Mouse (Mus musculus) hindbrain, embryonic 16.5 days (tissue): ENCODE measurements around the gene Eif4g3. TPM values are rescaled to one million over a fixed set of nuclear protein-coding genes. Genes with fewer than 3 reads are reported as not detected.

Experiments used
- ATAC-seq: fragments of 200-750 bp; cut with Nextera tagmentation; 2 replicates; pipeline ENCODE4 v1.8.0; 2017; ENCODE audit warnings: moderate TSS enrichment, moderate library complexity
- H3K27ac ChIP-seq: fragments of 300-500 bp; sonication (generic); 2 replicates; pipeline ENCODE4 v1.5.1; 2014; ENCODE audit warnings: low read depth, mild to moderate bottlenecking, control low read depth, low read length, moderate library complexity
- H3K27me3 ChIP-seq: fragments of 300-500 bp; sonication (generic); replicated peaks from 2 replicates; pipeline ENCODE4 v1.6.1; 2014; ENCODE audit warnings: low read length; ENCODE audit not compliant: control insufficient read depth, insufficient read depth
- H3K36me3 ChIP-seq: fragments of 300-500 bp; sonication (generic); 2 replicates; pipeline ENCODE4 v1.6.1; 2014; ENCODE audit warnings: mild to moderate bottlenecking, low read length, moderate library complexity, mixed read lengths; ENCODE audit not compliant: control insufficient read depth, insufficient read depth
- H3K4me1 ChIP-seq: fragments of 300-500 bp; sonication (generic); 2 replicates; pipeline ENCODE4 v1.6.1; 2014; ENCODE audit warnings: low read depth, low read length; ENCODE audit not compliant: control insufficient read depth, insufficient read depth
- H3K4me2 ChIP-seq: fragments of 300-500 bp; sonication (generic); 2 replicates; pipeline ENCODE4 v1.6.1; 2014; ENCODE audit warnings: mild to moderate bottlenecking, low read length, control low read depth, moderate library complexity
- H3K4me3 ChIP-seq: fragments of 300-500 bp; sonication (generic); 2 replicates; pipeline ENCODE4 v1.5.1; 2014; ENCODE audit warnings: mild to moderate bottlenecking, low read length, control low read depth, moderate library complexity
- H3K9ac ChIP-seq: fragments of 300-500 bp; sonication (generic); 2 replicates; pipeline ENCODE4 v1.6.1; 2014; ENCODE audit warnings: low read depth, mild to moderate bottlenecking, control low read depth, low read length, moderate library complexity
- H3K9me3 ChIP-seq: fragments of 300-500 bp; sonication (generic); 2 replicates; pipeline ENCODE4 v1.6.1; 2014; ENCODE audit warnings: mild to moderate bottlenecking, low read length, moderate library complexity; ENCODE audit not compliant: control insufficient read depth
- WGBS: fragments of 180-500 bp; shearing (Covaris S2); extraction: QIAGEN DNeasy Blood & Tissue Kit; methylation state at CpG from one replicate; pipeline ENCODE4 v1.1.7; 2014; 5-methylcytosine and 5-hydroxymethylcytosine counted together
- polyA plus RNA-seq: library from polyadenylated mRNA; unstranded; fragments of >200 nt; fragmentation: Nextera tagmentation; extraction: Ambion mirVana; gene quantifications from 2 replicates; pipeline ENCODE4 v1.2.1, GENCODE M21; 2015

Eif4g3 gene
- polyA plus RNA-seq, 1 experiment from 2014 or later, result 43.2 TPM

DNA sequence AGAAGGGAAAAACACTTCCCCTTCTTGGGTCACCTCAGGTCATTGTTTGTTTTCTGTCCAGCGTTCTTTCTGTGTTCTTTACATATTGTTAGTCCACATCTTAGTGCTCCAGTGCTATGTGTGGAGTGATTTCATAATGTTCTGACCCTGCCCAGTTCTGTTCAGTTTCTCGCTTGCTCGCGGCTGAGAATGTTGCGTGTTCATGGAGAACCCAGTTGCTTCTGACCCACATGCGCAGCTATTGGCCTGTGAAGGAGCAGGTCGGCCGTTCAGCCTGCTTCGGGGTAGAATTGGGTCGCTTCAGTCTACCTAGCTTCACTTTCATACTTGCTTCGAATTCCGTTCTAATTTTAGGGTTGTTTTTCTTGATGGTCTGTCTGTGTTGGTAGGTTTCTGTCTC lies 2.6 kb downstream of the Eif4g3 start:
- peak overlapping the region; percentile 36 for H3K9ac ChIP-seq
- H3K27me3 ChIP-seq, result no peaks in the 10 kb centered on the region
- peaks cover 32% of the 10 kb centered on the region for H3K4me1 ChIP-seq
- H3K36me3 ChIP-seq, result no peaks in the 10 kb centered on the region; the same call in 1 of the 2 replicates
- no peak for ATAC-seq
- H3K9me3 ChIP-seq, result no peaks in the 10 kb centered on the region
- H3K4me3 ChIP-seq, result peak overlapping the region; percentile 88
- H3K4me2 ChIP-seq, result peak overlapping the region; percentile 89
- 60% methylated on average over 12 of the region's 12 CpGs for WGBS
- H3K27ac ChIP-seq, result no peak overlapping the region

DNA sequence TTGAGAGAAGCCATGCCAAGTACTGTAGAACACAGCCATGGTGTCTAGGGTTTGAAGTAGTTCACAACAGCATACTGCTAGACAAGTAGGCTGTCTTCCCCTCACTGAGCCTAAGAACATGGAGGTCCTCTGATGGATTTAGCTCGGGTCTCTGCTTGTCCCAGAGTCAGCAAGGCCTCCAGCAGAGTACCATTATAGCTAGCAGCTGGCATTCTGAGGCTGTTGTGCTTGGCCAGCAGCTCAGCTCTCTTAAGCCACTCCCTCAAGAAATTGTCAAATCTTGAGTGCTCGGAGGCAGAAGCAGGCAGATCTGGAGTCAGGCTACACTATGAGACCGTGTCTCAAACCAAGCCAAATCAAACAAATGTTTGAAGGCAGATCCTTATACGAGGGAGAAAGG lies 5.4 kb downstream of the Eif4g3 start:
- no peak overlapping the region for H3K27ac ChIP-seq
- H3K9ac ChIP-seq, result no peak overlapping the region
- H3K4me3 ChIP-seq, result no peak overlapping the region
- no peaks in the 10 kb centered on the region for H3K27me3 ChIP-seq
- H3K9me3 ChIP-seq, result no peaks in the 10 kb centered on the region
- 67% methylated on average over 4 of the region's 4 CpGs for WGBS
- no peak for ATAC-seq
- no peaks in the 10 kb centered on the region; the same call in 1 of the 2 replicates for H3K36me3 ChIP-seq
- H3K4me2 ChIP-seq, result no peak overlapping the region
- H3K4me1 ChIP-seq, result peaks cover 34% of the 10 kb centered on the region

DNA sequence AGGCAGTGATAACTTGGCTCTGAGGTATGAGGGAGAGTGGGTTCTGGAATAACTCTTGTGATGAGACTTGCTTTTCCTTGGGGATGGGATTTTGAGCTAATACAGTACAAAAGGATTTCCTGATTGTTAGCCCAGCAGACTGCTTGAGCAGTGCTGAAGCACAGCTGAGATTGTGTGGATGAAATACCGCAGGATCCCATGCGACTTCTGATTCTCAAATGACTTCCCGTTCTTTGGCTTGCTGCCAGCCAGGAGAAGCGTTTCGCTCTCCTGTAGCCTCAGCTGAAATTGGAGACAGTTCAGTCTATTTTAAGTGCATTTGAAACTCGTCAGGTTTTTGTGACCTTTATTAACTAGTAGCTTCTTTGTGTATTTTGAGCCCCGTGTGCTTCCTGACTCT lies 7.9 kb downstream of the Eif4g3 start:
- Histone ChIP-seq H3K9me3 (no peaks in the 10 kb centered on the region), H3K4me2 (no peak overlapping the region), H3K4me1 (peaks cover 23% of the 10 kb centered on the region), H3K27ac (peak overlapping the region; percentile 7; the same call in 1 of the 2 replicates), H3K27me3 (no peaks in the 10 kb centered on the region), H3K4me3 (no peak overlapping the region), H3K36me3 (peaks cover 3% of the 10 kb centered on the region; the same call in 1 of the 2 replicates), H3K9ac (no peak overlapping the region)
- peak; percentile 45; the same call in 1 of the 2 replicates for ATAC-seq
- 24% methylated on average over 7 of the region's 7 CpGs for WGBS

DNA sequence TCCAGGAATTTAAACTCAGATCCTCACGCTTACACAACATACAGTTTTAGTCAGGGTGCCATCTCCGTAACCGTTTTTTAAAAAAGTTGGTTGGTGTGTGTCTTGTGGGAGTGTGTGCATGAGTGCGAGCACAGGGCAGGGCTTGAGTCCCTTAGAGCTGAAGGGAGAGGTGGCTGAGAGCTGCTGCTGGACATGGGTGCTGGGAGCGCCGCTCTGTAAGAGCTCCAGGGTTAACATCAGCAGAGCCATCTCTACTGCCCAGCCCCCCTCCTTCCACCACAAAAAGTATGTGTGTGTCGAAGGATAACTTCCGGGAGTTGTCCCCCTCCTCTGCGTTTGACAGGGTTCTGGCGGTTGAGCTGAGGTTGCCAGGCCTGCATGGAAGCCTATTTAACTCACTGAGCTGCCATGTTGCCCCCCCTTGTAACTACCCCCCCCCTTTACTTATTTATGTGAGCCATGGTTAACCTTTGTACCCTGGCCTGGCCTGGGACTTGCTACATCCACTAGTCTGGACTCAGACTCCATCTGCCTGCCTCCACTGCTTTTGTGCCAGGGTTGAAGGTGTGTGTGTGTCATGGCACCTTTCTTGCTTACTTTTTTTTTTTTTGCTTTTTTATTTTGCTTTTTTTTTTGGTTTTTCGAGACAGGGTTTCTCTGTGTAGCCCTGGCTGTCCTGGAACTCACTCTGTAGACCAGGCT lies 11.2 kb downstream of the Eif4g3 start:
- 87% methylated on average over 11 of the region's 11 CpGs for WGBS
- H3K36me3 ChIP-seq, result peaks cover 7% of the 10 kb centered on the region; the same call in 1 of the 2 replicates

DNA sequence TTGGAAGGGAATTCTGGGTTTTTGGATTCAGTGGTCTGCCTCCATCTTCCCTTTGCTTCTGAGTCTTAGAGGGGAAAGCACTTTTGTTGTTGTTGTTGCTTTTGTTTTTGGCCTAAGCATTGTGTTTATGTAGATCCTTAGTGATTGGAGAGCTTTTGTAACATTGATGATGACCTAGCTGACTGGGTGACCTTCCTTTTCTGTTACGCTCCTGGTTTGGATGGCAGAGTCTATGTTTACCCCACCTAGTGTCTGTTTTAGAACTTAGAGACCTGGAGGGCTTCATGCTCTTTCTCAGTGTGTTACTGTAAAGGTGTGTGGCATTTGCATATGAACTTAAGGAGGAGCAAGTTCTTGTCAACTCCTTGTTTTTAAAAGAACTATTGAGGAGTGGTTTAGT lies 13.0 kb downstream of the Eif4g3 start:
- H3K4me3 ChIP-seq, result no peak overlapping the region
- H3K4me1 ChIP-seq, result peaks cover 2% of the 10 kb centered on the region
- no peak for ATAC-seq
- no peak overlapping the region for H3K9ac ChIP-seq
- no peak overlapping the region for H3K27ac ChIP-seq
- H3K9me3 ChIP-seq, result no peaks in the 10 kb centered on the region
- H3K4me2 ChIP-seq, result no peak overlapping the region
- H3K36me3 ChIP-seq, result peaks cover 7% of the 10 kb centered on the region; the same call in 1 of the 2 replicates
- no peaks in the 10 kb centered on the region for H3K27me3 ChIP-seq
- WGBS, result 96% methylated on average over 1 of the region's 1 CpGs

More for the DNA sequence above, 11.2 kb downstream of the Eif4g3 start:
- H3K27ac ChIP-seq, result no peak overlapping the region
- H3K4me2 ChIP-seq, result no peak overlapping the region
- no peaks in the 10 kb centered on the region for H3K27me3 ChIP-seq
- H3K4me3 ChIP-seq, result no peak overlapping the region
- H3K4me1 ChIP-seq, result peaks cover 8% of the 10 kb centered on the region
- no peaks in the 10 kb centered on the region for H3K9me3 ChIP-seq
- H3K9ac ChIP-seq, result no peak overlapping the region
- no peak for ATAC-seq

DNA sequence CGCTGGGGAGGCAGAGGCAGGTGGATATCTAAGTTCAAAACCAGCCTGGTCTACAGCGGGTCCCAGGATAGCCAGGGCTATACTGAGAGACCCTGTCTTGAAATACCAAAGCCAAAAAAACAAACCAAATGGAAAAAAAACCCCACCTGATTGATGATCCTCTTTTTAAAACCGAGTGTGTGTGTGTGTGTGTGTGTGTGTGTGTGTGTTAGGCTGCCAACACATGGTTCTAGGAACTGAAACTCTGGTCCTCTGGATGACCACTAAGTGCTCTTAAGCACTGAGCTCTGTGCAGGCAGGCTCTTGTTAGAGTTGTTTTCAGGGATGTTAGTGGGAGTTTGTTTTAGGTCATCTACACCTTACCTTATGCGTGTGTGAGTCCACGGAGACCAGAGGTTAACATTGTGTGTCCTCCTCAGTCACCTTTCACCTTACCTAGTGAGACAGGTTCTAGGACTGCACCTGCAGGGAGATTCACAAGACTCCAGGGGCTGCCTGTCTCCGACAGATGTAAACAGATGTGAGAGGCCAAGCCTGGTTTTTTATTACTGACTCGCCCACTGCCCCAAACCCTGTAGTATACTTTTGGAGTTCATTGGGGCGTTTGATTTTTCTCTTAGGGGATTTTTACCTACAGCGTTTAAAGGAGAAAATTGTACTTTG lies 14.3 kb downstream of the Eif4g3 start:
- Histone ChIP-seq H3K4me1 (no peaks in the 10 kb centered on the region; the same call in 1 of the 2 replicates), H3K9ac (no peak overlapping the region), H3K36me3 (peaks cover 7% of the 10 kb centered on the region; the same call in 1 of the 2 replicates), H3K4me2 (no peak overlapping the region), H3K9me3 (no peaks in the 10 kb centered on the region), H3K27ac (no peak overlapping the region), H3K4me3 (no peak overlapping the region), H3K27me3 (no peaks in the 10 kb centered on the region)
- WGBS, result 89% methylated on average over 9 of the region's 9 CpGs
- no peak for ATAC-seq

DNA sequence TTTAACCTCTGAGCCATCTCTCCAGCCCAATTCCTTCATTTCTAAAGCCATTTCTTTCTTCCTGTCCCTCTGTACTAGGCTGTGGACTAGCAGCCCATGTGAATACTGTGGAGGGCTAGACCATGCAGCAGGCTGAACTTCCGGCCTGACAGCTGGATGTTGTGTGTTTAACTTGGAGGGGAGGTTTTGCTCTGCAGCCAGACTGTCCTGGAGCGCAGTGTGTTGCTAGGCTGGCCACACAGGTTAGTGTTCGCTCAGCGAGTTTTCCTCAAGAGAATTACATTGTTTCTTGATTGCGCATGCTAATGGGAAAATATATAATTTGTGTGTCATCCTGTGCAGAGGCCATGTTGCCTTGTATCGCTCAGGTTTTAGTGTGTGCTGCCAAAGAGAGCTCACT lies 15.8 kb downstream of the Eif4g3 start:
- no peak overlapping the region for H3K4me3 ChIP-seq
- peaks cover 7% of the 10 kb centered on the region; the same call in 1 of the 2 replicates for H3K36me3 ChIP-seq
- H3K27me3 ChIP-seq, result no peaks in the 10 kb centered on the region
- no peak overlapping the region for H3K27ac ChIP-seq
- WGBS, result 77% methylated on average over 6 of the region's 6 CpGs
- no peak overlapping the region for H3K9ac ChIP-seq
- H3K4me2 ChIP-seq, result no peak overlapping the region
- H3K9me3 ChIP-seq, result no peaks in the 10 kb centered on the region
- no peak for ATAC-seq
- no peaks in the 10 kb centered on the region for H3K4me1 ChIP-seq

DNA sequence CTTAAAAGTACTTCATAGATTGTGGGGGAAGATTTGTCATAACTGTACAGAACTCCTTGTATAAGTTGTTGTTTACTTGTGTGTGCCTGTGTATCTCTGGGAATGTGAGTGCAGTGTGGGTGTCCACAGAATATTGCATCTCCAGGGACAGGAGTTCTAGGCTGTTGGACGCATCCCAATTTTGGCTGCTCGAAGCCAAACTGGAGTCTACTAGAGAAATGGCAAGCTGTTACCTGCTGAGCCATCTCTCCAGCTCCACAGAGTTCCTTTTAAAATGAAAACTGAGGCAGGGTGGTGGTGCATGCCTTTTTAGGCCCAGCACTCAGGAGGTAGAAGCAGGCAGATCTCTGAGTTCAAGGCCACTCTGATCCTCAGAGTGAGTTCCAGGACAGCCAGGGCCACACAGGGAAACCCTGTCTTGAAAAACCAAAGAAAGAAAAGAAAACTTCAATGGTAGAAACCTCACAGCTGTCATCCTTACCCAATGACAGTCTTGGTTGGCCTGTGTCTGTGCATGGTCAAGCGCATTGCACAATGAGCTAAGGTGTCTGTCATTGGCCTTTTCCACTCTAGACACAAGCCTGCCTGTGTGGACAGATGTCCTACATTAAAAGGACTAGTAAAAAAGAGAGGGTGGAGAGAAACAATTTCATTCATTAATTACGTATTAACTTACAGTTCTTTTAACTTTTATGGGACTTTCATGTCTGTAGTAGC lies 17.1 kb downstream of the Eif4g3 start:
- no peaks in the 10 kb centered on the region for H3K27me3 ChIP-seq
- no peak for ATAC-seq
- H3K4me1 ChIP-seq, result no peaks in the 10 kb centered on the region
- no peak overlapping the region for H3K4me3 ChIP-seq
- 86% methylated on average over 4 of the region's 4 CpGs for WGBS
- H3K36me3 ChIP-seq, result peaks cover 10% of the 10 kb centered on the region
- no peaks in the 10 kb centered on the region for H3K9me3 ChIP-seq
- H3K27ac ChIP-seq, result no peak overlapping the region
- no peak overlapping the region for H3K4me2 ChIP-seq
- H3K9ac ChIP-seq, result no peak overlapping the region
